12 mouse cellular contexts compared by ENCODE assay signal in genomic region chr5:14834155-14834991, GRCm38 (mm10).
DNase-seq lines count a peak whose midpoint lies in the region; ATAC-seq and TF ChIP-seq lines count a peak whose summit lies in the region.
"Had no signal": no experiment of that assay in that cellular context is flagged by ENCODE, and none has a peak within 500 bp of the region (broad histone marks: within the 10 kb centered on the region; RNA-seq: fewer than 3 reads in every experiment).

No protein-coding gene starts in this region.

- no peaks in the 10 kb centered on the region for H3K36me3 ChIP-seq in hindbrain, embryonic 14.5 days (replicated peaks; ENCODE audit: control insufficient read depth, insufficient read depth)
- no peaks in the 10 kb centered on the region for H3K36me3 ChIP-seq in hindbrain, embryonic 12.5 days
- no peaks in the 10 kb centered on the region for H3K36me3 ChIP-seq in forebrain, postnatal 0 days (ENCODE audit: insufficient read depth)
- H3K36me3 ChIP-seq in midbrain, embryonic 16.5 days (ENCODE audit: control insufficient read depth, insufficient read depth, low read length), result no peaks in the 10 kb centered on the region
- no peaks in the 10 kb centered on the region for H3K36me3 ChIP-seq in heart, embryonic 10.5 days
- H3K36me3 ChIP-seq: neural tube, embryonic 13.5 days had no signal

- H3K27me3 ChIP-seq in hindbrain, embryonic 14.5 days (ENCODE audit: control insufficient read depth, insufficient read depth, low read length), result no peaks in the 10 kb centered on the region
- no peaks in the 10 kb centered on the region for H3K27me3 ChIP-seq in hindbrain, embryonic 12.5 days
- H3K27me3 ChIP-seq in forebrain, postnatal 0 days (ENCODE audit: insufficient read depth, low read length), result no peaks in the 10 kb centered on the region
- no peaks in the 10 kb centered on the region for H3K27me3 ChIP-seq in midbrain, embryonic 16.5 days (ENCODE audit: control insufficient read depth, insufficient read depth, low read depth, low read length)
- H3K27me3 ChIP-seq in heart, embryonic 10.5 days (ENCODE audit: insufficient read depth, poor library complexity, severe bottlenecking), result no peaks in the 10 kb centered on the region
- H3K27me3 ChIP-seq: neural tube, embryonic 13.5 days had no signal

- H3K9me3 ChIP-seq in hindbrain, embryonic 14.5 days (ENCODE audit: control insufficient read depth, low read length), result no peaks in the 10 kb centered on the region
- no peaks in the 10 kb centered on the region for H3K9me3 ChIP-seq in hindbrain, embryonic 12.5 days (replicated peaks)
- no peaks in the 10 kb centered on the region for H3K9me3 ChIP-seq in forebrain, postnatal 0 days (ENCODE audit: low read length)
- no peaks in the 10 kb centered on the region for H3K9me3 ChIP-seq in midbrain, embryonic 16.5 days (replicated peaks; ENCODE audit: control insufficient read depth, low read length, poor library complexity, severe bottlenecking)
- H3K9me3 ChIP-seq in heart, embryonic 10.5 days, result no peaks in the 10 kb centered on the region
- H3K9me3 ChIP-seq: neural tube, embryonic 13.5 days had no signal

- no peaks in the 10 kb centered on the region for H3K4me1 ChIP-seq in hindbrain, embryonic 14.5 days (replicated peaks; ENCODE audit: control insufficient read depth, insufficient read depth, low read length)
- no peaks in the 10 kb centered on the region for H3K4me1 ChIP-seq in hindbrain, embryonic 12.5 days
- no peaks in the 10 kb centered on the region for H3K4me1 ChIP-seq in forebrain, postnatal 0 days (ENCODE audit: insufficient read depth)
- H3K4me1 ChIP-seq in midbrain, embryonic 16.5 days (ENCODE audit: control insufficient read depth, insufficient read depth, low read length), result peaks cover 10% of the 10 kb centered on the region
- no peaks in the 10 kb centered on the region for H3K4me1 ChIP-seq in heart, embryonic 10.5 days

- no peak overlapping the region for H3K27ac ChIP-seq in hindbrain, embryonic 14.5 days
- H3K27ac ChIP-seq in hindbrain, embryonic 12.5 days, result no peak overlapping the region
- no peak overlapping the region for H3K27ac ChIP-seq in forebrain, postnatal 0 days (ENCODE audit: low read depth, low read length)
- no peak overlapping the region for H3K27ac ChIP-seq in midbrain, embryonic 16.5 days (ENCODE audit: low read length)
- H3K27ac ChIP-seq in heart, embryonic 10.5 days, result no peak overlapping the region
- H3K27ac ChIP-seq in gastrocnemius, adult 2 months, result no peak overlapping the region
- H3K27ac ChIP-seq: neural tube, embryonic 13.5 days had no signal

- no peak for ATAC-seq in hindbrain, embryonic 14.5 days (ENCODE audit: low FRiP score)
- ATAC-seq in hindbrain, embryonic 12.5 days (ENCODE audit: low FRiP score), result no peak
- peak; percentile 69 for ATAC-seq in forebrain, postnatal 0 days
- ATAC-seq in midbrain, embryonic 16.5 days, result peak; percentile 83
- ATAC-seq: inflammation-experienced regulatory T-cells, adult 6 months had no signal

- H3K4me3 ChIP-seq in hindbrain, embryonic 14.5 days (replicated peaks; ENCODE audit: low read length), result no peak overlapping the region
- H3K4me3 ChIP-seq in hindbrain, embryonic 12.5 days, result no peak overlapping the region
- no peak overlapping the region for H3K4me3 ChIP-seq in forebrain, postnatal 0 days (ENCODE audit: low read depth, low read length)
- no peak overlapping the region for H3K4me3 ChIP-seq in midbrain, embryonic 16.5 days (ENCODE audit: low read depth, low read length)
- no peak overlapping the region for H3K4me3 ChIP-seq in heart, embryonic 10.5 days
- H3K4me3 ChIP-seq in gastrocnemius, adult 2 months, result no peak overlapping the region
- H3K4me3 ChIP-seq: neural tube, embryonic 13.5 days had no signal

- intact Hi-C loops in gastrocnemius, adult 2 months (cut with DNase I), result no loop called here

- no peak overlapping the region for H3K4me2 ChIP-seq in hindbrain, embryonic 14.5 days (replicated peaks)
- H3K4me2 ChIP-seq in hindbrain, embryonic 12.5 days (replicated peaks), result no peak overlapping the region
- no peak overlapping the region for H3K4me2 ChIP-seq in forebrain, postnatal 0 days (ENCODE audit: low read depth)
- H3K4me2 ChIP-seq in midbrain, embryonic 16.5 days (ENCODE audit: low read length), result no peak overlapping the region
- H3K4me2 ChIP-seq: neural tube, embryonic 13.5 days had no signal

- TF ChIP-seq CTCF in forebrain, postnatal 0 days (IDR thresholded peaks at IDR 0.05; ENCODE audit: low read depth), result no peak
- TF ChIP-seq CTCF in gastrocnemius, adult 2 months (IDR thresholded peaks at IDR 0.05), result no peak

- 75% methylated on average over 4 of the region's 4 CpGs for WGBS in hindbrain, embryonic 14.5 days
- WGBS in hindbrain, embryonic 12.5 days, result 70% methylated on average over 4 of the region's 4 CpGs
- WGBS in forebrain, postnatal 0 days, result 36% methylated on average over 4 of the region's 4 CpGs
- WGBS in midbrain, embryonic 16.5 days, result 34% methylated on average over 4 of the region's 4 CpGs
- 64% methylated on average over 4 of the region's 4 CpGs for WGBS in heart, embryonic 10.5 days

- H3K9ac ChIP-seq in hindbrain, embryonic 14.5 days, result no peak overlapping the region
- H3K9ac ChIP-seq in hindbrain, embryonic 12.5 days, result no peak overlapping the region
- no peak overlapping the region for H3K9ac ChIP-seq in forebrain, postnatal 0 days
- no peak overlapping the region for H3K9ac ChIP-seq in midbrain, embryonic 16.5 days (ENCODE audit: low read depth, low read length)
- H3K9ac ChIP-seq: neural tube, embryonic 13.5 days had no signal

- DNase-seq in hindbrain, embryonic 14.5 days (ENCODE audit: low spot score), result peak; percentile 28
- DNase-seq in cerebellum, adult 18-20 months, result peak; percentile 39 to 63
- DNase-seq in forebrain, postnatal 0 days, result peak; percentile 34
- DNase-seq in heart, embryonic 10.5 days (ENCODE audit: low spot score), result no peak
- DNase-seq in urinary bladder, postnatal 14 days (ENCODE audit: low spot score), result no peak
- no peak for DNase-seq in gastrocnemius, adult 2 months
- DNase-seq: gastrocnemius, postnatal 10 days; lung, postnatal 14 days had no signal

Comparison
In these comparisons a context has a peak if more than half of its experiments do, and no peak if none do; other contexts are left out.
1. ATAC-seq: peak in forebrain, postnatal 0 days (single experiment) and midbrain, embryonic 16.5 days (single experiment); none in hindbrain, embryonic 14.5 days (single experiment) and hindbrain, embryonic 12.5 days (single experiment).
2. DNase-seq: peak in hindbrain, embryonic 14.5 days (single experiment), cerebellum, adult 18-20 months (2 of 2) and forebrain, postnatal 0 days (single experiment); none in heart, embryonic 10.5 days (single experiment), urinary bladder, postnatal 14 days (single experiment) and gastrocnemius, adult 2 months (single experiment).